Mouse (Mus musculus): ENCODE results near the gene Ralbp1.

GRCm38 (mm10) chr17:65822423-65822822, 63.2 kb downstream of the Ralbp1 start:
- no peak for TF ChIP-seq HCFC1 (IDR thresholded peaks at IDR 0.05; ENCODE audit: low read depth, low read length)
- TF ChIP-seq POLR2A (IDR thresholded peaks at IDR 0.05; ENCODE audit: control insufficient read depth in 1 of 2, insufficient read depth in 1 of 2, low read depth in 1 of 2, low read length in 2 of 2, poor library complexity in 1 of 2) = no peak
- no peak for TF ChIP-seq CTCF (IDR thresholded peaks at IDR 0.05 in 2 of 3, conservative IDR thresholded peaks at IDR 0.05 in 1 of 3; ENCODE audit: control insufficient read depth in 1 of 3, insufficient read depth in 1 of 3, low read depth in 2 of 3, low read length in 3 of 3, poor library complexity in 1 of 3, severe bottlenecking in 1 of 3)
- TF ChIP-seq POLR2AphosphoS2 (IDR thresholded peaks at IDR 0.05; ENCODE audit: low read length) = no peak
- no peak for TF ChIP-seq USF1 (IDR thresholded peaks at IDR 0.05; ENCODE audit: low read depth, low read length)
- TF ChIP-seq TBP (IDR thresholded peaks at IDR 0.05; ENCODE audit: low read depth, low read length) = no peak
- no peak for TF ChIP-seq ZKSCAN1 (IDR thresholded peaks at IDR 0.05; ENCODE audit: low read depth, low read length)
- no peak for TF ChIP-seq MYC (IDR thresholded peaks at IDR 0.05; ENCODE audit: low read depth, low read length)
- TF ChIP-seq ZMIZ1 (IDR thresholded peaks at IDR 0.05; ENCODE audit: low read depth, low read length) = no peak
- no peak for TF ChIP-seq EP300 (IDR thresholded peaks at IDR 0.05; ENCODE audit: low read depth in 1 of 2, low read length in 2 of 2)
- TF ChIP-seq ETS1 (IDR thresholded peaks at IDR 0.05; ENCODE audit: low read depth, low read length) = no peak
